Mouse (Mus musculus): ENCODE measurements around the gene Pbx3.

Gene Pbx3

GRCm38 (mm10) chr2:34221477-34221876, 151.5 kb downstream of the Pbx3 start:
- DNase-seq (ENCODE audit: low spot score), result no peak

- DNase-seq (ENCODE audit: low spot score), result no peak
Observed at GRCm38 (mm10) chr2:34219150-34219549, 153.8 kb downstream of the Pbx3 start.

- DNase-seq (ENCODE audit: low spot score), result no peak
Observed at GRCm38 (mm10) chr2:34217596-34217995, 155.3 kb downstream of the Pbx3 start.

GRCm38 (mm10) chr2:34215496-34215895, 157.4 kb downstream of the Pbx3 start:
- no peak for DNase-seq (ENCODE audit: low spot score)

- peak; percentile 39 for DNase-seq (ENCODE audit: low spot score)
Observed at GRCm38 (mm10) chr2:34212418-34212817, 160.5 kb downstream of the Pbx3 start.

GRCm38 (mm10) chr2:34204797-34205196, 168.1 kb downstream of the Pbx3 start:
- no peak for DNase-seq (ENCODE audit: low spot score)

GRCm38 (mm10) chr2:34204325-34204724, 168.6 kb downstream of the Pbx3 start:
- DNase-seq (ENCODE audit: low spot score), result no peak

- DNase-seq (ENCODE audit: low spot score), result no peak
Observed at GRCm38 (mm10) chr2:34193870-34194820, 178.8 kb downstream of the Pbx3 start.

- no peak for DNase-seq (ENCODE audit: low spot score)
Observed at GRCm38 (mm10) chr2:34193276-34193675, 179.7 kb downstream of the Pbx3 start.

GRCm38 (mm10) chr2:34187366-34187765, 185.6 kb downstream of the Pbx3 start:
- DNase-seq (ENCODE audit: low spot score), result no peak

GRCm38 (mm10) chr2:34181600-34181999, 191.3 kb downstream of the Pbx3 start:
- no peak for DNase-seq (ENCODE audit: low spot score)

GRCm38 (mm10) chr2:34179299-34179698, 193.6 kb downstream of the Pbx3 start:
- DNase-seq (ENCODE audit: low spot score), result no peak

GRCm38 (mm10) chr2:34178653-34179052, 194.3 kb downstream of the Pbx3 start:
- DNase-seq (ENCODE audit: low spot score), result no peak

- no peak for DNase-seq (ENCODE audit: low spot score)
Observed at GRCm38 (mm10) chr2:34170424-34170823, 202.5 kb downstream of the Pbx3 start.

GRCm38 (mm10) chr2:34169626-34170025, 203.3 kb downstream of the Pbx3 start:
- DNase-seq (ENCODE audit: low spot score), result no peak

- no peak for DNase-seq (ENCODE audit: low spot score)
Observed at GRCm38 (mm10) chr2:34168191-34168590, 204.8 kb downstream of the Pbx3 start.

GRCm38 (mm10) chr2:34162484-34162883, 210.5 kb downstream of the Pbx3 start:
- DNase-seq (ENCODE audit: low spot score), result no peak

- no peak for DNase-seq (ENCODE audit: low spot score)
Observed at GRCm38 (mm10) chr2:34157746-34158145, 215.2 kb downstream of the Pbx3 start.

- no peak for DNase-seq (ENCODE audit: low spot score)
Observed at GRCm38 (mm10) chr2:34154833-34155232, 218.1 kb downstream of the Pbx3 start.

GRCm38 (mm10) chr2:34153336-34153735, 219.6 kb downstream of the Pbx3 start:
- DNase-seq (ENCODE audit: low spot score), result no peak

- no peak for DNase-seq (ENCODE audit: low spot score)
Observed at GRCm38 (mm10) chr2:34150560-34150959, 222.4 kb downstream of the Pbx3 start.

- DNase-seq (ENCODE audit: low spot score), result no peak
Observed at GRCm38 (mm10) chr2:34148214-34148613, 224.7 kb downstream of the Pbx3 start.

- no peak for DNase-seq (ENCODE audit: low spot score)
Observed at GRCm38 (mm10) chr2:34147476-34147875, 225.5 kb downstream of the Pbx3 start.

- DNase-seq (ENCODE audit: low spot score), result peak; percentile 22
Observed at GRCm38 (mm10) chr2:34147036-34147435, 225.9 kb downstream of the Pbx3 start.

Data from layer of hippocampus, adult 11-12 months (tissue).